Mouse (Mus musculus): ENCODE results near the gene A430033K04Rik.

Gene A430033K04Rik

GRCm38 (mm10) chr5:138692936-138693570, 70.4 kb downstream of the A430033K04Rik start:
- in situ Hi-C loops (cut with MboI; ENCODE audit: low pct_unique_long_range_greater_than_20kb in 1 of 2, low sequenced_read_pairs in 2 of 2, unreplicated experiment in 1 of 2) = no loop called here

- in situ Hi-C loops (cut with MboI; ENCODE audit: low pct_unique_long_range_greater_than_20kb in 1 of 2, low sequenced_read_pairs in 2 of 2, unreplicated experiment in 1 of 2) = no loop called here
Measured at GRCm38 (mm10) chr5:138694036-138694435, 71.4 kb downstream of the A430033K04Rik start.

- in situ Hi-C loops (cut with MboI; ENCODE audit: low pct_unique_long_range_greater_than_20kb in 1 of 2, low sequenced_read_pairs in 2 of 2, unreplicated experiment in 1 of 2) = no loop called here
Measured at GRCm38 (mm10) chr5:138694496-138695167, 72.0 kb downstream of the A430033K04Rik start.

- in situ Hi-C loops (cut with MboI; ENCODE audit: low pct_unique_long_range_greater_than_20kb in 1 of 2, low sequenced_read_pairs in 2 of 2, unreplicated experiment in 1 of 2) = no loop called here
Measured at GRCm38 (mm10) chr5:138697466-138697865, 74.8 kb downstream of the A430033K04Rik start.
